Mouse (Mus musculus) liver, embryonic 13.5 days (tissue): ENCODE data around the gene Cgref1. TPM values are rescaled to one million over a fixed set of nuclear protein-coding genes. Genes with fewer than 3 reads are reported as not detected.

Experiments
- ATAC-seq: fragments of 200-750 bp; cut with Nextera tagmentation; 2 replicates; pipeline ENCODE4 v1.8.0; 2017; ENCODE audit warnings: low read depth, mild to moderate bottlenecking, moderate number of reproducible peaks, moderate library complexity
- DNase-seq: peaks from one replicate; pipeline ENCODE4 v3.0.0; 2022
- H3K27ac ChIP-seq: fragments of 300-500 bp; sonication (generic); 2 replicates; pipeline ENCODE4 v1.5.1; 2015; ENCODE audit warnings: moderate library complexity, mild to moderate bottlenecking, inconsistent platforms
- H3K27me3 ChIP-seq: fragments of 300-500 bp; sonication (generic); 2 replicates; pipeline ENCODE4 v1.6.1; 2015; ENCODE audit warnings: mild to moderate bottlenecking, inconsistent platforms
- H3K36me3 ChIP-seq: fragments of 300-500 bp; sonication (generic); 2 replicates; pipeline ENCODE4 v1.6.1; 2015; ENCODE audit warnings: mild to moderate bottlenecking, inconsistent platforms
- H3K4me1 ChIP-seq: fragments of 300-500 bp; sonication (generic); replicated peaks from 2 replicates; pipeline ENCODE4 v1.6.1; 2015; ENCODE audit warnings: inconsistent platforms
- H3K4me2 ChIP-seq: fragments of 300-500 bp; sonication (generic); 2 replicates; pipeline ENCODE4 v1.6.1; 2015; ENCODE audit warnings: inconsistent platforms, mild to moderate bottlenecking, moderate library complexity
- H3K4me3 ChIP-seq: fragments of 300-500 bp; sonication (generic); replicated peaks from 2 replicates; pipeline ENCODE4 v1.5.1; 2015; ENCODE audit warnings: mild to moderate bottlenecking, inconsistent platforms
- H3K9ac ChIP-seq: fragments of 300-500 bp; sonication (generic); 2 replicates; pipeline ENCODE4 v1.6.1; 2015; ENCODE audit warnings: mild to moderate bottlenecking, inconsistent platforms
- H3K9me3 ChIP-seq: fragments of 300-500 bp; sonication (generic); replicated peaks from 2 replicates; pipeline ENCODE4 v1.6.1; 2016; ENCODE audit warnings: inconsistent platforms
- WGBS: fragments of 180-500 bp; shearing (Covaris S2); methylation state at CpG from one replicate; pipeline ENCODE4 v1.1.7; 2015; ENCODE audit not compliant: insufficient replicate concordance; 5-methylcytosine and 5-hydroxymethylcytosine counted together
- polyA plus RNA-seq: library from polyadenylated mRNA; unstranded; fragments of >200 nt; fragmentation: Nextera tagmentation; extraction: Ambion mirVana; gene quantifications from 2 replicates; pipeline ENCODE4 v1.2.1, GENCODE M21; 2015

Cgref1 gene
- polyA plus RNA-seq, 1 experiment from 2014 or later, result 5.4 TPM

- Histone ChIP-seq H3K4me1 (peaks cover 30% of the 10 kb centered on the region), H3K36me3 (peaks cover 24% of the 10 kb centered on the region), H3K4me2 (peak overlapping the region; percentile 88), H3K27me3 (peaks cover 21% of the 10 kb centered on the region), H3K9ac (peak overlapping the region; percentile 79), H3K9me3 (no peaks in the 10 kb centered on the region), H3K4me3 (peak overlapping the region; percentile 76), H3K27ac (peak overlapping the region; percentile 68)
- ATAC-seq (peak; percentile 89), DNase-seq (peak; percentile 91)
- under 1% methylated on average over 31 of the region's 31 CpGs for WGBS
Observed at GRCm38 (mm10) chr5:30949654-30950326, 4.4 kb upstream of the Cgref1 start.

DNA sequence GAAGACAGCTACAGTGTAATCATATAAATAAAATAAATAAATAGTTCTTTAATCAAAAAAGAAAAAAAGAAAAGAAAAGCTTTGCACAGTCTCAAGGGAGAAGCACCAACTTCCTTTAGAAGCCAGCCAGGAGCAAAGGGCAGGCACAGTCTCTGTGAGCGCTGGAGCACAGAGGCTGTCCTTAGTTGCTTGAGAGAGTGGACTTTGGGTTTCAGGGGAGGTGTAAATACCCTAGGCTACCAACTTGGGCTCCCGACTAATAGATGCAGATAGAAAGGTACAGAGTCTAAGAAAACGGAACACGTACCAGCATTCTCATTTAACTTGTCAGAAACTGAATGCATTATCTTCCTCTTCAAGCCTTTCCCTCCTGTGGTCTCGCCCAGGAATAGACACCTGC is 3.2 kb upstream of the Cgref1 start:
- peaks cover 33% of the 10 kb centered on the region for H3K4me1 ChIP-seq
- peaks cover 13% of the 10 kb centered on the region for H3K36me3 ChIP-seq
- no peak for DNase-seq
- H3K27me3 ChIP-seq, result peaks cover 29% of the 10 kb centered on the region
- H3K27ac ChIP-seq, result no peak overlapping the region
- no peak overlapping the region for H3K4me2 ChIP-seq
- WGBS, result 57% methylated on average over 5 of the region's 5 CpGs
- H3K4me3 ChIP-seq, result no peak overlapping the region
- H3K9me3 ChIP-seq, result no peaks in the 10 kb centered on the region
- no peak for ATAC-seq
- H3K9ac ChIP-seq, result no peak overlapping the region

DNA sequence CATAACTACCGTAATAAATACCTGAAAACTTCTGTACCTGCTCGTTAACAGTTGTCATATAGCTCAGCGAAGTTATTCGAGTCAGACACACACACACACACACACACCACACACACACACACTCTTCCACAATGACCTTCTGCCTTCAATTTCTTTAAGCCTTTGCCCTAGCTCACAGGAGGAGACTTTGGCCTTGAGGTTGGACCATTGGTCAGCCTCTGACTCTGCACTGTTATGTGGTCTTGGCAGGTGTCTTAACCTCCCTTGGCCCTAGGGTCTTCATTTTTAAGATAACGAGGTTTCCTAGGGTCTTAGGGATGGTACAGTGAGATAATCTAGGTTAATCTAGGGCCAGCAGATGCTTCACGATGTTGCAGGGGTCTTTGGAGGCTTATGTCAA is 1.0 kb downstream of the Cgref1 start:
- Histone ChIP-seq H3K9me3 (no peaks in the 10 kb centered on the region), H3K4me3 (peak overlapping the region; percentile 49; the same call in 1 of the 2 replicates), H3K9ac (no peak overlapping the region), H3K36me3 (no peaks in the 10 kb centered on the region), H3K4me1 (peaks cover 18% of the 10 kb centered on the region), H3K27ac (no peak overlapping the region), H3K27me3 (peaks cover 29% of the 10 kb centered on the region), H3K4me2 (peak overlapping the region; percentile 66; the same call in 1 of the 2 replicates)
- ATAC-seq, result no peak
- no peak for DNase-seq
- WGBS, result 67% methylated on average over 6 of the region's 6 CpGs

GRCm38 (mm10) chr5:30943004-30943403 is 2.4 kb downstream of the Cgref1 start:
- H3K4me2 ChIP-seq, result no peak overlapping the region
- H3K27me3 ChIP-seq, result peaks cover 29% of the 10 kb centered on the region
- 81% methylated on average over 2 of the region's 2 CpGs for WGBS
- no peak for ATAC-seq
- peaks cover 10% of the 10 kb centered on the region for H3K4me1 ChIP-seq
- no peaks in the 10 kb centered on the region for H3K36me3 ChIP-seq
- H3K9me3 ChIP-seq, result no peaks in the 10 kb centered on the region
- no peak overlapping the region for H3K27ac ChIP-seq
- no peak overlapping the region for H3K4me3 ChIP-seq
- H3K9ac ChIP-seq, result no peak overlapping the region
- no peak for DNase-seq

- no peak overlapping the region for H3K4me3 ChIP-seq
- no peaks in the 10 kb centered on the region for H3K27me3 ChIP-seq
- no peaks in the 10 kb centered on the region for H3K4me1 ChIP-seq
- H3K9me3 ChIP-seq, result no peaks in the 10 kb centered on the region
- no peak overlapping the region for H3K9ac ChIP-seq
- DNase-seq (no peak), ATAC-seq (no peak)
- H3K36me3 ChIP-seq, result no peaks in the 10 kb centered on the region
- H3K4me2 ChIP-seq, result no peak overlapping the region
- no peak overlapping the region for H3K27ac ChIP-seq
- WGBS, result 76% methylated on average over 5 of the region's 5 CpGs
Observed at GRCm38 (mm10) chr5:30934725-30935461, 10.5 kb downstream of the Cgref1 start.

GRCm38 (mm10) chr5:30933705-30934104 is 11.7 kb downstream of the Cgref1 start:
- Histone ChIP-seq H3K9ac (no peak overlapping the region), H3K4me2 (no peak overlapping the region), H3K4me3 (no peak overlapping the region), H3K9me3 (no peaks in the 10 kb centered on the region), H3K4me1 (no peaks in the 10 kb centered on the region), H3K36me3 (no peaks in the 10 kb centered on the region), H3K27ac (no peak overlapping the region), H3K27me3 (no peaks in the 10 kb centered on the region)
- no peak for ATAC-seq
- no peak for DNase-seq
- 57% methylated on average over 5 of the region's 5 CpGs for WGBS

- Histone ChIP-seq H3K4me1 (0 out of 2 replicates have a peak, but pooled peaks cover 8% of the 10 kb centered on the region), H3K4me3 (no peak overlapping the region), H3K27me3 (no peaks in the 10 kb centered on the region), H3K9me3 (no peaks in the 10 kb centered on the region), H3K9ac (no peak overlapping the region), H3K36me3 (no peaks in the 10 kb centered on the region), H3K4me2 (no peak overlapping the region), H3K27ac (no peak overlapping the region)
- DNase-seq (no peak), ATAC-seq (no peak)
- 62% methylated on average over 4 of the region's 4 CpGs for WGBS
Observed at GRCm38 (mm10) chr5:30931378-30931777, 14.0 kb downstream of the Cgref1 start.

DNA sequence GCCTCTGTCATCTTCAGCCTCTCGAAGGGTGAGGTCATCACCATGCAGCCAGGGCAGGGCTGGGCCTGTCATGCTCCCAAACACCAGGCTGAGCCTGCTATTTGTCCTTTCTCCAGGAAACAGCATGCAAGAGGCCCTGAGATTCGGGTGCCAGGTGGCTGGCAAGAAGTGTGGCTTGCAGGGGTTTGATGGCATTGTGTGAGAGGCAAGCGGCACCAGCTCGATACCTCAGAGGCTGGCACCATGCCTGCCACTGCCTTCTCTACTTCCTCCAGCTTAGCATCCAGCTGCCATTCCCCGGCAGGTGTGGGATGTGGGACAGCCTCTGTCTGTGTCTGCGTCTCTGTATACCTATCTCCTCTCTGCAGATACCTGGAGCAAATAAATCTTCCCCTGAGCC is 14.5 kb downstream of the Cgref1 start:
- ATAC-seq, result no peak

GRCm38 (mm10) chr5:30930121-30930520 is 15.3 kb downstream of the Cgref1 start:
- H3K4me1 ChIP-seq, result 0 out of 2 replicates have a peak, but pooled peaks cover 8% of the 10 kb centered on the region
- DNase-seq (no peak), ATAC-seq (0 out of 2 replicates have a peak, but pooled peaks have one; percentile 21)
- H3K9ac ChIP-seq, result no peak overlapping the region
- H3K9me3 ChIP-seq, result no peaks in the 10 kb centered on the region
- H3K4me3 ChIP-seq, result no peak overlapping the region
- H3K4me2 ChIP-seq, result no peak overlapping the region
- WGBS, result 64% methylated on average over 4 of the region's 4 CpGs
- no peaks in the 10 kb centered on the region for H3K27me3 ChIP-seq
- H3K36me3 ChIP-seq, result no peaks in the 10 kb centered on the region
- no peak overlapping the region for H3K27ac ChIP-seq

More for the DNA sequence above, 14.5 kb downstream of the Cgref1 start:
- DNase-seq, result no peak
- H3K4me3 ChIP-seq, result no peak overlapping the region
- H3K27me3 ChIP-seq, result no peaks in the 10 kb centered on the region
- no peak overlapping the region for H3K27ac ChIP-seq
- 74% methylated on average over 6 of the region's 6 CpGs for WGBS
- H3K36me3 ChIP-seq, result no peaks in the 10 kb centered on the region
- 0 out of 2 replicates have a peak, but pooled peaks cover 8% of the 10 kb centered on the region for H3K4me1 ChIP-seq
- no peaks in the 10 kb centered on the region for H3K9me3 ChIP-seq
- H3K9ac ChIP-seq, result no peak overlapping the region
- H3K4me2 ChIP-seq, result no peak overlapping the region

- Histone ChIP-seq H3K9me3 (no peaks in the 10 kb centered on the region), H3K9ac (no peak overlapping the region), H3K4me1 (peaks cover 24% of the 10 kb centered on the region), H3K4me2 (no peak overlapping the region), H3K27me3 (no peaks in the 10 kb centered on the region), H3K27ac (no peak overlapping the region), H3K36me3 (0 out of 2 replicates have a peak, but pooled peaks cover 9% of the 10 kb centered on the region), H3K4me3 (no peak overlapping the region)
- DNase-seq (no peak), ATAC-seq (no peak)
- 42% methylated on average over 7 of the region's 7 CpGs for WGBS
Observed at GRCm38 (mm10) chr5:30927945-30928529, 17.4 kb downstream of the Cgref1 start.

DNA sequence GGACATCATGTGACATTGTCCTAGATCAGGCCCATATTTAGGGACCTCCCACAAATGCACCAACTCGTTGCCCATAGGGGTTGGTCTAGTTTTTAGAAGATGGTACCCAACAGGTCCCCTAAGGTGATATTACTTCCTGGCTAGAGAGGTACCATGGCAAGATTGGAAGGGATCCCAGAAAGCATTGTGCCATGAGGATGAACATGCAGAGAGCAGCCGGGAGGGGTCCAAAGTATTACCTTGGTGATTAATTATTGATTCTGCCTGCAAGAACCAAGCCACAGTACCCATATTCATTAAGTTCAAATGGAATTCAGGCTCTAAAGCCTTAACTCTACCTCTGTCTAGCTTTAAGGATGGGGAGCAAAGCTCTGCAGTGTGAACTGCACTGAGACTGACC is 19.3 kb downstream of the Cgref1 start:
- ATAC-seq (no peak), DNase-seq (no peak)
- no peak overlapping the region for H3K4me3 ChIP-seq
- peaks cover 40% of the 10 kb centered on the region for H3K4me1 ChIP-seq
- no peaks in the 10 kb centered on the region for H3K9me3 ChIP-seq
- H3K4me2 ChIP-seq, result no peak overlapping the region
- 0 out of 2 replicates have a peak, but pooled peaks cover 9% of the 10 kb centered on the region for H3K36me3 ChIP-seq
- no peak overlapping the region for H3K27ac ChIP-seq
- H3K27me3 ChIP-seq, result no peaks in the 10 kb centered on the region
- no peak overlapping the region for H3K9ac ChIP-seq
- 59% methylated on average over 2 of the region's 2 CpGs for WGBS
